Mouse (Mus musculus): Measurements from ENCODE around the gene Cct8l1. TPM values are rescaled to one million over a fixed set of nuclear protein-coding genes. Genes with fewer than 3 reads are reported as not detected.
A peak's percentile ranks its signal among the peaks of the same experiment; 100 is the strongest.

The Cct8l1 gene
- polyA plus RNA-seq, 1 experiment from 2014 or later = not detected

GRCm38 (mm10) chr5:25498821-25499422 lies 16.9 kb upstream of the Cct8l1 start:
- Histone ChIP-seq H3K36me3 (ENCODE audit: control insufficient read depth, insufficient read depth, low read length) (no peaks in the 10 kb centered on the region), H3K4me2 (ENCODE audit: low read depth, severe bottlenecking) (peak overlapping the region; percentile 85), H3K9ac (ENCODE audit: low read length) (peak overlapping the region; percentile 62), H3K9me3 (ENCODE audit: control insufficient read depth, low read length) (no peaks in the 10 kb centered on the region), H3K27ac (replicated peaks; ENCODE audit: low read depth, low read length) (peak overlapping the region; percentile 96), H3K27me3 (ENCODE audit: control insufficient read depth, insufficient read depth, low read length) (no peaks in the 10 kb centered on the region), H3K4me1 (ENCODE audit: control insufficient read depth, insufficient read depth, low read length) (no peaks in the 10 kb centered on the region), H3K4me3 (ENCODE audit: low read depth, low read length) (peak overlapping the region; percentile 91)
- under 1% methylated on average over 32 of the region's 87 CpGs for WGBS
- ATAC-seq (ENCODE audit: insufficient number of reproducible peaks, low FRiP score, low TSS enrichment, low read depth) = peak; percentile 82
- DNase-seq (ENCODE audit: low spot score) = peak; percentile 80

DNA sequence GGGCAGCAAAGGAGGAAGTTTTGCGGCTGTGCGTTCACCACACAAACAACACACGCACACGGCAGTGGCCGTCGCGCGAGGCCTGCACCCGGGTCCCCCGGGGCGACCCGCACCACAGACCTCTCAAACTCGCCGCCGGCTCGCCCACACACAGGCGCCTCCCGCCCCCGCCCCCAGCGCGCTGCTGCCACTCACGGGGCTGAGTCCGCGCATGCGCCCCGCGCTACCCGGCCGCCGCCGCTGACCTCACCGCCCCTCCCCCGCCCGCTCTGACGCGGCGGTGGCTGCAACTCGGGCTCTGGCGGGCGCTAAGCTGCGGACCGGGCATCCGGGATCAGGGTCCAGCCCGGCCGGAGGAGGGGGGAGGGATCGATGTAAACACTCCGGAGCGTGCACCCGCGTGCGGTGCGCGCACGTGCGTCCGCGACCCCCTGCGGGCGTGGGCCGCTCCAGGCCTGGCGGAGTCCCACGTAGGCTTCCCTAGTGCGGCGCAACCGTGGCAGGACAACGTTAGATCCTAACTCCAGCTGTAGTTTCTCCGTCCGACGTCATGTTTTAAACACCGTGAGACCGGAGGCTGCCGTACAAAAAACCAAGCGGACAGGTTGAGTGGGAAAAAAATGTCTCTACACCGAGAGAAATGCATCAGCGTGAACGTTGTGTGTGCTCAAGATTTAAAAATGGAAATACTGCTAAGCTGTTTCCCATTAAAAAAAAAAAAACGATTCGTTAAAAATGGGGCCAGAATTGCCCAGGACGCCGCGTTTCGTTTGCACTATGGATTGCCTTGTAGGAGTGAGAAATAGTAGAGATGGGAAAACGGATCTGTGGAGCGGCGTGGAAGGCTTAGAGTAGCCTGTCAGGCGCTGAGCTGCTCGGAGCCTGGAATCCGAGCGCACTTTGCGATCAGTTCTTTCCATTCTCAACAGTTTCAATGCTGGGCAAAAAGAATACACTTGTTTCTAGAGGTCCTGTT lies 16.2 kb upstream of the Cct8l1 start:
- H3K4me3 ChIP-seq (ENCODE audit: low read depth, low read length) = peak overlapping the region; percentile 81
- H3K27me3 ChIP-seq (ENCODE audit: control insufficient read depth, insufficient read depth, low read length) = no peaks in the 10 kb centered on the region
- DNase-seq (ENCODE audit: low spot score) (peak; percentile 97), ATAC-seq (ENCODE audit: insufficient number of reproducible peaks, low FRiP score, low TSS enrichment, low read depth) (peak; percentile 87)
- H3K9me3 ChIP-seq (ENCODE audit: control insufficient read depth, low read length) = no peaks in the 10 kb centered on the region
- peak overlapping the region; percentile 96 for H3K27ac ChIP-seq (replicated peaks; ENCODE audit: low read depth, low read length)
- H3K36me3 ChIP-seq (ENCODE audit: control insufficient read depth, insufficient read depth, low read length) = no peaks in the 10 kb centered on the region
- under 1% methylated on average over 77 of the region's 90 CpGs for WGBS
- H3K4me1 ChIP-seq (ENCODE audit: control insufficient read depth, insufficient read depth, low read length) = no peaks in the 10 kb centered on the region
- H3K4me2 ChIP-seq (ENCODE audit: low read depth, severe bottlenecking) = peak overlapping the region; percentile 85
- peak overlapping the region; percentile 62 for H3K9ac ChIP-seq (ENCODE audit: low read length)

DNA sequence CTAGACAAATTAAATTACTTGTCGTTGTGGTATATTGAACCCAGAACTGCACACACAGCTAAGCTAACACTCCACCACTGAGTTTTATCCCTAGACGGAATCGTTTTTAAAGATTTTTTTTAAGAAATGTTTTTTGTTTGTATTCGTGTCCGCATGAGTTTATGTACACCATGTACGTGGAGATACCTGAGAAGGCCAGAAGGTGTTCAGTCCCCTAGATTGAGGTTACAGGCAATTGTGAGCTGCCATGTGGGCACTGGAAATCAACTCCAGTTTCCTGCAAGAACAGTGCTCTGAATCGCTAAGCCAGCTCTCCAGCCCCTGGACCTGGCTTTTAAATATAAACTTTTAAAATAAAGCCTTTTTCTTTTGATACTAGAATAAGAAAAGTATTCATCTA lies 15.2 kb upstream of the Cct8l1 start:
- no peaks in the 10 kb centered on the region for H3K4me1 ChIP-seq (ENCODE audit: control insufficient read depth, insufficient read depth, low read length)
- 61% methylated on average over 7 of the region's 7 CpGs for WGBS
- H3K4me2 ChIP-seq (ENCODE audit: low read depth, severe bottlenecking) = peak overlapping the region; percentile 85; the same call in 1 of the 2 replicates
- no peaks in the 10 kb centered on the region for H3K36me3 ChIP-seq (ENCODE audit: control insufficient read depth, insufficient read depth, low read length)
- no peak overlapping the region for H3K27ac ChIP-seq (replicated peaks; ENCODE audit: low read depth, low read length)
- no peak overlapping the region for H3K4me3 ChIP-seq (ENCODE audit: low read depth, low read length)
- H3K9me3 ChIP-seq (ENCODE audit: control insufficient read depth, low read length) = no peaks in the 10 kb centered on the region
- no peak for ATAC-seq (ENCODE audit: insufficient number of reproducible peaks, low FRiP score, low TSS enrichment, low read depth)
- H3K27me3 ChIP-seq (ENCODE audit: control insufficient read depth, insufficient read depth, low read length) = no peaks in the 10 kb centered on the region
- no peak for DNase-seq (ENCODE audit: low spot score)
- H3K9ac ChIP-seq (ENCODE audit: low read length) = no peak overlapping the region

- ATAC-seq (ENCODE audit: insufficient number of reproducible peaks, low FRiP score, low TSS enrichment, low read depth) = no peak
- 91% methylated on average over 5 of the region's 5 CpGs for WGBS
Measured at GRCm38 (mm10) chr5:25506041-25506440, 9.8 kb upstream of the Cct8l1 start.

DNA sequence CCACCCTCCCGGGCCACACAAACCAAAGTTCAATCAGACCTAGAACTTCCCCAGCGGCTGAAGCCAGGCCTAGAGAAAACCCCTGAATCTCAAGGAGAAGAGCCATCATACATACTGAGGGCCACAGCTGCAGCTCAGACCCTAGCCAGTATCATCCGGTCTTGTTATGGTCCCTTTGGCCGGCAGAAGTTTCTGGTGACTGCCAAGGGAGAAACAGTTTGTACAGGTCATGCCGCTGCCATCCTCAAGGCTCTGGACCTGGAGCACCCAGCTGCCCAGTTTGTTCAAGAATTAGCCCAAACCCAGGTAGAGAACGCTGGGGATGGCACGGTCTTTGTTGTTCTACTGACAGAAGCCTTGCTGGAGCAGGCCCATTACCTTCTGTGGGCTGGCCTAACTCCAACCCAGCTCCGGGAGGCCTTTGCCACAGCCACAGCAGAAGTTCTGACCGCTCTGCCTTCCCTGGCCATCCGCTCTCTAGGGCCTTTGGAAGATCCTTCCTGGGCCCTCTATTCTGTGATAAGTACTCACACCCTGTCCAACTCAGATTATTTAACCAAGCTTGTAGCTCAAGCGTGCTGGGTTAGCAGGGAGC lies 531 bp downstream of the Cct8l1 start:
- no peak for ATAC-seq (ENCODE audit: insufficient number of reproducible peaks, low FRiP score, low TSS enrichment, low read depth)
- Histone ChIP-seq H3K4me3 (ENCODE audit: low read depth, low read length) (no peak overlapping the region), H3K9ac (ENCODE audit: low read length) (no peak overlapping the region), H3K9me3 (ENCODE audit: control insufficient read depth, low read length) (no peaks in the 10 kb centered on the region), H3K27me3 (ENCODE audit: control insufficient read depth, insufficient read depth, low read length) (no peaks in the 10 kb centered on the region), H3K4me1 (ENCODE audit: control insufficient read depth, insufficient read depth, low read length) (no peaks in the 10 kb centered on the region), H3K27ac (replicated peaks; ENCODE audit: low read depth, low read length) (no peak overlapping the region), H3K4me2 (ENCODE audit: low read depth, severe bottlenecking) (no peak overlapping the region), H3K36me3 (ENCODE audit: control insufficient read depth, insufficient read depth, low read length) (no peaks in the 10 kb centered on the region)
- WGBS = 89% methylated on average over 11 of the region's 11 CpGs
- DNase-seq (ENCODE audit: low spot score) = no peak

More at GRCm38 (mm10) chr5:25506041-25506440, 9.8 kb upstream of the Cct8l1 start:
- Histone ChIP-seq H3K4me1 (ENCODE audit: control insufficient read depth, insufficient read depth, low read length) (no peaks in the 10 kb centered on the region), H3K9me3 (ENCODE audit: control insufficient read depth, low read length) (no peaks in the 10 kb centered on the region), H3K4me2 (ENCODE audit: low read depth, severe bottlenecking) (no peak overlapping the region), H3K27me3 (ENCODE audit: control insufficient read depth, insufficient read depth, low read length) (no peaks in the 10 kb centered on the region), H3K4me3 (ENCODE audit: low read depth, low read length) (no peak overlapping the region), H3K9ac (ENCODE audit: low read length) (no peak overlapping the region), H3K27ac (replicated peaks; ENCODE audit: low read depth, low read length) (no peak overlapping the region), H3K36me3 (ENCODE audit: control insufficient read depth, insufficient read depth, low read length) (no peaks in the 10 kb centered on the region)
- no peak for DNase-seq (ENCODE audit: low spot score)

GRCm38 (mm10) chr5:25517550-25517949 lies 1.7 kb downstream of the Cct8l1 start:
- WGBS = 89% methylated on average over 5 of the region's 5 CpGs
- Histone ChIP-seq H3K27me3 (ENCODE audit: control insufficient read depth, insufficient read depth, low read length) (no peaks in the 10 kb centered on the region), H3K4me1 (ENCODE audit: control insufficient read depth, insufficient read depth, low read length) (no peaks in the 10 kb centered on the region), H3K36me3 (ENCODE audit: control insufficient read depth, insufficient read depth, low read length) (no peaks in the 10 kb centered on the region), H3K9ac (ENCODE audit: low read length) (no peak overlapping the region), H3K27ac (replicated peaks; ENCODE audit: low read depth, low read length) (no peak overlapping the region), H3K4me2 (ENCODE audit: low read depth, severe bottlenecking) (no peak overlapping the region), H3K4me3 (ENCODE audit: low read depth, low read length) (no peak overlapping the region), H3K9me3 (ENCODE audit: control insufficient read depth, low read length) (no peaks in the 10 kb centered on the region)
- no peak for DNase-seq (ENCODE audit: low spot score)
- no peak for ATAC-seq (ENCODE audit: insufficient number of reproducible peaks, low FRiP score, low TSS enrichment, low read depth)

GRCm38 (mm10) chr5:25519820-25520219 lies 4.0 kb downstream of the Cct8l1 start:
- no peaks in the 10 kb centered on the region for H3K9me3 ChIP-seq (ENCODE audit: control insufficient read depth, low read length)
- no peak overlapping the region for H3K9ac ChIP-seq (ENCODE audit: low read length)
- no peak for DNase-seq (ENCODE audit: low spot score)
- H3K4me1 ChIP-seq (ENCODE audit: control insufficient read depth, insufficient read depth, low read length) = no peaks in the 10 kb centered on the region
- H3K36me3 ChIP-seq (ENCODE audit: control insufficient read depth, insufficient read depth, low read length) = no peaks in the 10 kb centered on the region
- no peaks in the 10 kb centered on the region for H3K27me3 ChIP-seq (ENCODE audit: control insufficient read depth, insufficient read depth, low read length)
- H3K4me3 ChIP-seq (ENCODE audit: low read depth, low read length) = no peak overlapping the region
- H3K27ac ChIP-seq (replicated peaks; ENCODE audit: low read depth, low read length) = no peak overlapping the region
- no peak for ATAC-seq (ENCODE audit: insufficient number of reproducible peaks, low FRiP score, low TSS enrichment, low read depth)
- H3K4me2 ChIP-seq (ENCODE audit: low read depth, severe bottlenecking) = no peak overlapping the region
- WGBS = 88% methylated on average over 3 of the region's 3 CpGs

DNA sequence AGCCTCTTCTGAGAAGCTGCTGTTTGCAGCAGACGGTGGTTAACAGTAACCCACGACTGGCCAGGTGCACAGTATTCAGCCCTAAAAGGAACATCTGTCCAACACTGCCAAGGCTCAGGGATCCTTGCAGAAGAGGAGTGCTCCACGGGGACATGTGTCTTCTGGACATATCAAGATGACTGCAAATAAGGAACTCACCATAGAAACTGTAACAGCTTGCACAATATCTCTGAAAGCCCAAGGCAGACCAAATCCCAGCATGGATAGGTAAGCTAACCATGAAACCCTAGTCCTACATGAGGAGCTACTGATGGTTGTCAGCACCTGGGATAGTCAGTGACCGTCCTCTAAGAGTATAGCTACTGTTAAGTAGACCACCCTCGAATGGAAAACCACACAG lies 5.6 kb downstream of the Cct8l1 start:
- DNase-seq (ENCODE audit: low spot score) (no peak), ATAC-seq (ENCODE audit: insufficient number of reproducible peaks, low FRiP score, low TSS enrichment, low read depth) (no peak)
- no peaks in the 10 kb centered on the region for H3K4me1 ChIP-seq (ENCODE audit: control insufficient read depth, insufficient read depth, low read length)
- H3K9ac ChIP-seq (ENCODE audit: low read length) = no peak overlapping the region
- no peaks in the 10 kb centered on the region for H3K9me3 ChIP-seq (ENCODE audit: control insufficient read depth, low read length)
- H3K36me3 ChIP-seq (ENCODE audit: control insufficient read depth, insufficient read depth, low read length) = no peaks in the 10 kb centered on the region
- H3K4me2 ChIP-seq (ENCODE audit: low read depth, severe bottlenecking) = no peak overlapping the region
- H3K4me3 ChIP-seq (ENCODE audit: low read depth, low read length) = no peak overlapping the region
- 88% methylated on average over 5 of the region's 5 CpGs for WGBS
- H3K27me3 ChIP-seq (ENCODE audit: control insufficient read depth, insufficient read depth, low read length) = no peaks in the 10 kb centered on the region
- no peak overlapping the region for H3K27ac ChIP-seq (replicated peaks; ENCODE audit: low read depth, low read length)

Measured in limb, embryonic 11.5 days (tissue).